Mouse (Mus musculus) forebrain, embryonic 11.5 days (tissue): ENCODE measurements at regions not wholly inside any gene's neighbourhood (a gene's known extent, or its start where the extent isn't known, plus 50 kb on each side); places are given as distances from the start of the nearest gene placed in this dataset.

Experiments used
- ATAC-seq: fragments of 200-750 bp; cut with Nextera tagmentation; replicated peaks from 2 replicates; pipeline ENCODE4 v1.8.0; 2017; ENCODE audit warnings: moderate TSS enrichment; ENCODE audit not compliant: low FRiP score
- DNase-seq: peaks from one replicate; pipeline ENCODE4 v3.0.0-alpha.2; 2017; ENCODE audit warnings: low spot score
- H3K27ac ChIP-seq: fragments of 300-500 bp; sonication (generic); 2 replicates; pipeline ENCODE4 v1.5.1; 2014; ENCODE audit warnings: low read depth, low read length
- H3K27me3 ChIP-seq: fragments of 300-500 bp; sonication (generic); 2 replicates; pipeline ENCODE4 v1.6.1; 2014; ENCODE audit warnings: mild to moderate bottlenecking, low read length, mixed read lengths; ENCODE audit not compliant: control insufficient read depth, insufficient read depth
- H3K36me3 ChIP-seq: fragments of 300-500 bp; sonication (generic); 2 replicates; pipeline ENCODE4 v1.6.1; 2014; ENCODE audit warnings: mild to moderate bottlenecking, low read length, moderate library complexity, mixed read lengths; ENCODE audit not compliant: control insufficient read depth, insufficient read depth
- H3K4me1 ChIP-seq: fragments of 300-500 bp; sonication (generic); replicated peaks from 2 replicates; pipeline ENCODE4 v1.6.1; 2014; ENCODE audit warnings: low read length, mixed read lengths; ENCODE audit not compliant: control insufficient read depth, insufficient read depth
- H3K4me2 ChIP-seq: fragments of 300-500 bp; sonication (generic); 2 replicates; pipeline ENCODE4 v1.6.1; 2014; ENCODE audit warnings: low read depth, mild to moderate bottlenecking, low read length, moderate library complexity, mixed read lengths; ENCODE audit not compliant: severe bottlenecking
- H3K4me3 ChIP-seq: fragments of 300-500 bp; sonication (generic); 2 replicates; pipeline ENCODE4 v1.5.1; 2014; ENCODE audit warnings: low read depth, low read length
- H3K9ac ChIP-seq: fragments of 300-500 bp; sonication (generic); 2 replicates; pipeline ENCODE4 v1.6.1; 2014; ENCODE audit warnings: low read length
- H3K9me3 ChIP-seq: fragments of 300-500 bp; sonication (generic); 2 replicates; pipeline ENCODE4 v1.6.1; 2016; ENCODE audit warnings: low read length, mixed read lengths; ENCODE audit not compliant: control insufficient read depth
- WGBS: fragments of 180-500 bp; shearing (Covaris S2); extraction: QIAGEN DNeasy Blood & Tissue Kit; methylation state at CpG from one replicate; pipeline ENCODE4 v1.1.7; 2014; 5-methylcytosine and 5-hydroxymethylcytosine counted together

GRCm38 (mm10) chr2:133458735-133459134 is 93.2 kb upstream of the Bmp2 start:
- H3K4me3 ChIP-seq, result no peak overlapping the region
- ATAC-seq (no peak), DNase-seq (no peak)
- H3K4me2 ChIP-seq, result no peak overlapping the region
- H3K9me3 ChIP-seq, result no peaks in the 10 kb centered on the region
- H3K36me3 ChIP-seq, result no peaks in the 10 kb centered on the region
- 58% methylated on average over 2 of the region's 2 CpGs for WGBS
- H3K4me1 ChIP-seq, result no peaks in the 10 kb centered on the region
- H3K9ac ChIP-seq, result no peak overlapping the region
- H3K27ac ChIP-seq, result no peak overlapping the region
- no peaks in the 10 kb centered on the region for H3K27me3 ChIP-seq

- no peaks in the 10 kb centered on the region for H3K36me3 ChIP-seq
- WGBS, result 78% methylated on average over 7 of the region's 7 CpGs
- H3K4me3 ChIP-seq, result no peak overlapping the region
- no peaks in the 10 kb centered on the region for H3K9me3 ChIP-seq
- no peak overlapping the region for H3K9ac ChIP-seq
- H3K4me1 ChIP-seq, result no peaks in the 10 kb centered on the region
- H3K4me2 ChIP-seq, result no peak overlapping the region
- ATAC-seq (no peak), DNase-seq (no peak)
- no peaks in the 10 kb centered on the region for H3K27me3 ChIP-seq
- H3K27ac ChIP-seq, result no peak overlapping the region
These were observed 91.1 kb upstream of the Bmp2 start for GRCm38 (mm10) chr2:133460814-133461213.

GRCm38 (mm10) chr2:133462378-133462777 is 89.6 kb upstream of the Bmp2 start:
- no peaks in the 10 kb centered on the region for H3K27me3 ChIP-seq
- no peaks in the 10 kb centered on the region for H3K4me1 ChIP-seq
- H3K27ac ChIP-seq, result no peak overlapping the region
- H3K9me3 ChIP-seq, result no peaks in the 10 kb centered on the region
- DNase-seq (no peak), ATAC-seq (no peak)
- H3K36me3 ChIP-seq, result no peaks in the 10 kb centered on the region
- no peak overlapping the region for H3K9ac ChIP-seq
- H3K4me3 ChIP-seq, result no peak overlapping the region
- 91% methylated on average over 2 of the region's 2 CpGs for WGBS
- H3K4me2 ChIP-seq, result no peak overlapping the region

GRCm38 (mm10) chr2:133467170-133468168 is 84.5 kb upstream of the Bmp2 start:
- no peaks in the 10 kb centered on the region for H3K9me3 ChIP-seq
- no peak overlapping the region for H3K27ac ChIP-seq
- H3K27me3 ChIP-seq, result no peaks in the 10 kb centered on the region
- DNase-seq (no peak), ATAC-seq (no peak)
- WGBS, result 89% methylated on average over 9 of the region's 9 CpGs
- no peak overlapping the region for H3K4me3 ChIP-seq
- H3K4me1 ChIP-seq, result no peaks in the 10 kb centered on the region
- H3K36me3 ChIP-seq, result no peaks in the 10 kb centered on the region
- no peak overlapping the region for H3K4me2 ChIP-seq
- no peak overlapping the region for H3K9ac ChIP-seq

- H3K27me3 ChIP-seq, result no peaks in the 10 kb centered on the region
- H3K36me3 ChIP-seq, result no peaks in the 10 kb centered on the region
- no peak overlapping the region for H3K27ac ChIP-seq
- DNase-seq, result no peak
- H3K9me3 ChIP-seq, result no peaks in the 10 kb centered on the region
- no peak for ATAC-seq
- no peak overlapping the region for H3K4me2 ChIP-seq
- no peak overlapping the region for H3K4me3 ChIP-seq
- no peaks in the 10 kb centered on the region for H3K4me1 ChIP-seq
- no peak overlapping the region for H3K9ac ChIP-seq
- WGBS, result 77% methylated on average over 5 of the region's 5 CpGs
These were observed 78.8 kb upstream of the Bmp2 start for GRCm38 (mm10) chr2:133472966-133473744.

GRCm38 (mm10) chr2:133474174-133474573 is 77.8 kb upstream of the Bmp2 start:
- H3K4me2 ChIP-seq, result no peak overlapping the region
- H3K27me3 ChIP-seq, result no peaks in the 10 kb centered on the region
- WGBS, result 79% methylated on average over 1 of the region's 1 CpGs
- H3K9ac ChIP-seq, result no peak overlapping the region
- no peaks in the 10 kb centered on the region for H3K9me3 ChIP-seq
- no peaks in the 10 kb centered on the region for H3K36me3 ChIP-seq
- ATAC-seq (no peak), DNase-seq (no peak)
- H3K4me3 ChIP-seq, result no peak overlapping the region
- no peaks in the 10 kb centered on the region for H3K4me1 ChIP-seq
- no peak overlapping the region for H3K27ac ChIP-seq

GRCm38 (mm10) chr2:133480870-133481269 is 71.1 kb upstream of the Bmp2 start:
- ATAC-seq (no peak), DNase-seq (no peak)
- H3K27me3 ChIP-seq, result no peaks in the 10 kb centered on the region
- 79% methylated on average over 3 of the region's 3 CpGs for WGBS
- H3K4me2 ChIP-seq, result no peak overlapping the region
- H3K9me3 ChIP-seq, result no peaks in the 10 kb centered on the region
- no peaks in the 10 kb centered on the region for H3K36me3 ChIP-seq
- no peak overlapping the region for H3K9ac ChIP-seq
- H3K4me1 ChIP-seq, result no peaks in the 10 kb centered on the region
- H3K27ac ChIP-seq, result no peak overlapping the region
- H3K4me3 ChIP-seq, result no peak overlapping the region

- ATAC-seq (no peak), DNase-seq (no peak)
- H3K4me2 ChIP-seq, result no peak overlapping the region
- no peaks in the 10 kb centered on the region for H3K9me3 ChIP-seq
- no peak overlapping the region for H3K4me3 ChIP-seq
- whole genome bisulfite sequencing, result 88% methylated on average over 6 of the region's 6 CpGs
- no peaks in the 10 kb centered on the region for H3K4me1 ChIP-seq
- H3K36me3 ChIP-seq, result no peaks in the 10 kb centered on the region
- H3K27me3 ChIP-seq, result no peaks in the 10 kb centered on the region
- H3K27ac ChIP-seq, result no peak overlapping the region
- no peak overlapping the region for H3K9ac ChIP-seq
These were observed 70.7 kb upstream of the Bmp2 start for GRCm38 (mm10) chr2:133481305-133481704.
